Mouse (Mus musculus): ENCODE results near the gene Mpi. TPM values are rescaled to one million over a fixed set of nuclear protein-coding genes. Genes with fewer than 3 reads are reported as not detected.

Mpi gene
- polyA plus RNA-seq (2015; fragmentation: Nextera tagmentation; extraction: Ambion mirVana), result 24.6 and 26.1 TPM in 2 replicates

- ATAC-seq (ENCODE audit: low FRiP score, low TSS enrichment) (no peak), DNase-seq (ENCODE audit: low spot score) (peak; percentile 69)
- 3% methylated on average over 28 of the region's 28 CpGs for WGBS
- no peak for TF ChIP-seq CTCF (IDR thresholded peaks at IDR 0.05; ENCODE audit: low read depth)
- TF ChIP-seq EP300 (optimal IDR thresholded peaks at IDR 0.05), result no peak
- Histone ChIP-seq H3K9ac (ENCODE audit: low read length) (peak within 1 kb of the TSS; percentile 67), H3K27me3 (ENCODE audit: control insufficient read depth, insufficient read depth, low read length) (no peaks in the 10 kb centered on the region), H3K4me1 (replicated peaks; ENCODE audit: control insufficient read depth, insufficient read depth) (no peaks in the 10 kb centered on the region; the same call in 1 of the 2 replicates), H3K27ac (replicated peaks) (no peak within 1 kb of the TSS), H3K4me3 (ENCODE audit: low read depth, low read length) (peak within 1 kb of the TSS; percentile 63), H3K36me3 (ENCODE audit: control insufficient read depth, insufficient read depth, low read length) (peaks cover 6% of the 10 kb centered on the region; the same call in 1 of the 2 replicates), H3K4me2 (replicated peaks; ENCODE audit: low read depth) (peak within 1 kb of the TSS; percentile 78), H3K9me3 (ENCODE audit: control insufficient read depth, low read length) (no peaks in the 10 kb centered on the region)
These were observed at the start of gene Mpi for GRCm38 (mm10) chr9:57552139-57552887. Gene Mpi (minus strand): TSS chr9:57552763.

- Histone ChIP-seq H3K9me3 (ENCODE audit: control insufficient read depth, low read length) (no peaks in the 10 kb centered on the region), H3K4me1 (replicated peaks; ENCODE audit: control insufficient read depth, insufficient read depth) (no peaks in the 10 kb centered on the region), H3K9ac (ENCODE audit: low read length) (no peak overlapping the region), H3K4me3 (ENCODE audit: low read depth, low read length) (no peak overlapping the region), H3K27ac (replicated peaks) (no peak overlapping the region), H3K27me3 (ENCODE audit: control insufficient read depth, insufficient read depth, low read length) (peaks cover 3% of the 10 kb centered on the region; the same call in 1 of the 2 replicates), H3K36me3 (ENCODE audit: control insufficient read depth, insufficient read depth, low read length) (no peaks in the 10 kb centered on the region), H3K4me2 (replicated peaks; ENCODE audit: low read depth) (no peak overlapping the region)
- TF ChIP-seq CTCF (IDR thresholded peaks at IDR 0.05; ENCODE audit: low read depth), result no peak
- no peak for TF ChIP-seq EP300 (optimal IDR thresholded peaks at IDR 0.05)
- no peak for DNase-seq (ENCODE audit: low spot score)
- ATAC-seq (ENCODE audit: low FRiP score, low TSS enrichment), result no peak
- 63% methylated on average over 8 of the region's 8 CpGs for WGBS
These were observed 49.5 kb upstream of the Mpi start for GRCm38 (mm10) chr9:57602098-57602497.

- Histone ChIP-seq H3K4me2 (replicated peaks; ENCODE audit: low read depth) (no peak overlapping the region), H3K9ac (ENCODE audit: low read length) (no peak overlapping the region), H3K9me3 (ENCODE audit: control insufficient read depth, low read length) (no peaks in the 10 kb centered on the region), H3K27me3 (ENCODE audit: control insufficient read depth, insufficient read depth, low read length) (peaks cover 2% of the 10 kb centered on the region; the same call in 1 of the 2 replicates), H3K4me1 (replicated peaks; ENCODE audit: control insufficient read depth, insufficient read depth) (no peaks in the 10 kb centered on the region), H3K4me3 (ENCODE audit: low read depth, low read length) (no peak overlapping the region), H3K27ac (replicated peaks) (no peak overlapping the region), H3K36me3 (ENCODE audit: control insufficient read depth, insufficient read depth, low read length) (no peaks in the 10 kb centered on the region)
- no peak for DNase-seq (ENCODE audit: low spot score)
- ATAC-seq (ENCODE audit: low FRiP score, low TSS enrichment), result no peak
- 25% methylated on average over 2 of the region's 2 CpGs for WGBS
- TF ChIP-seq CTCF (IDR thresholded peaks at IDR 0.05; ENCODE audit: low read depth), result no peak
- TF ChIP-seq EP300 (optimal IDR thresholded peaks at IDR 0.05), result no peak
These were observed 48.8 kb upstream of the Mpi start for GRCm38 (mm10) chr9:57601353-57601706.

GRCm38 (mm10) chr9:57600620-57601352 lies 48.2 kb upstream of the Mpi start:
- TF ChIP-seq EP300 (optimal IDR thresholded peaks at IDR 0.05) (no peak), CTCF (IDR thresholded peaks at IDR 0.05; ENCODE audit: low read depth) (no peak)
- no peak overlapping the region for H3K4me2 ChIP-seq (replicated peaks; ENCODE audit: low read depth)
- 6% methylated on average over 3 of the region's 3 CpGs for WGBS
- DNase-seq (ENCODE audit: low spot score) (peak; percentile 55), ATAC-seq (ENCODE audit: low FRiP score, low TSS enrichment) (no peak)
- no peaks in the 10 kb centered on the region for H3K9me3 ChIP-seq (ENCODE audit: control insufficient read depth, low read length)
- no peaks in the 10 kb centered on the region for H3K27me3 ChIP-seq (ENCODE audit: control insufficient read depth, insufficient read depth, low read length)
- H3K27ac ChIP-seq (replicated peaks), result no peak overlapping the region
- H3K9ac ChIP-seq (ENCODE audit: low read length), result no peak overlapping the region
- H3K4me1 ChIP-seq (replicated peaks; ENCODE audit: control insufficient read depth, insufficient read depth), result no peaks in the 10 kb centered on the region
- no peaks in the 10 kb centered on the region for H3K36me3 ChIP-seq (ENCODE audit: control insufficient read depth, insufficient read depth, low read length)
- H3K4me3 ChIP-seq (ENCODE audit: low read depth, low read length), result no peak overlapping the region

- WGBS, result 61% methylated on average over 8 of the region's 8 CpGs
- H3K4me3 ChIP-seq (ENCODE audit: low read depth, low read length), result no peak overlapping the region
- H3K27ac ChIP-seq (replicated peaks), result no peak overlapping the region
- H3K4me2 ChIP-seq (replicated peaks; ENCODE audit: low read depth), result no peak overlapping the region
- no peaks in the 10 kb centered on the region for H3K9me3 ChIP-seq (ENCODE audit: control insufficient read depth, low read length)
- no peak for TF ChIP-seq CTCF (IDR thresholded peaks at IDR 0.05; ENCODE audit: low read depth)
- no peak for TF ChIP-seq EP300 (optimal IDR thresholded peaks at IDR 0.05)
- H3K9ac ChIP-seq (ENCODE audit: low read length), result no peak overlapping the region
- ATAC-seq (ENCODE audit: low FRiP score, low TSS enrichment), result no peak
- H3K4me1 ChIP-seq (replicated peaks; ENCODE audit: control insufficient read depth, insufficient read depth), result no peaks in the 10 kb centered on the region
- H3K27me3 ChIP-seq (ENCODE audit: control insufficient read depth, insufficient read depth, low read length), result no peaks in the 10 kb centered on the region
- no peak for DNase-seq (ENCODE audit: low spot score)
- H3K36me3 ChIP-seq (ENCODE audit: control insufficient read depth, insufficient read depth, low read length), result peaks cover 6% of the 10 kb centered on the region; the same call in 1 of the 2 replicates
These were observed 46.4 kb upstream of the Mpi start for GRCm38 (mm10) chr9:57598851-57599563.

Data from stomach, postnatal 0 days (tissue).